Mouse (Mus musculus) adrenal gland, postnatal 14 days (tissue): ENCODE measurements around the gene Fndc7. TPM values are rescaled to one million over a fixed set of nuclear protein-coding genes. Genes with fewer than 3 reads are reported as not detected.

Experiments
- DNase-seq: peaks from one replicate; pipeline ENCODE4 v3.0.0; 2021; ENCODE audit warnings: mixed read lengths
- long read RNA-seq, 2 experiments: library from polyadenylated mRNA; stranded (forward); transcript quantifications; one replicate each; pipeline ENCODE4 v2.0.0; 2021
- total RNA-seq: library from RNA; stranded (reverse); gene quantifications from 2 replicates; pipeline ENCODE4 v1.2.3, GENCODE M21; 2021

Gene Fndc7
- 0.11 and 0.49 TPM in 2 replicates for total RNA-seq
- long read RNA-seq, experiment 1, result 0 reads
- long read RNA-seq, experiment 2, result 0 reads

DNA sequence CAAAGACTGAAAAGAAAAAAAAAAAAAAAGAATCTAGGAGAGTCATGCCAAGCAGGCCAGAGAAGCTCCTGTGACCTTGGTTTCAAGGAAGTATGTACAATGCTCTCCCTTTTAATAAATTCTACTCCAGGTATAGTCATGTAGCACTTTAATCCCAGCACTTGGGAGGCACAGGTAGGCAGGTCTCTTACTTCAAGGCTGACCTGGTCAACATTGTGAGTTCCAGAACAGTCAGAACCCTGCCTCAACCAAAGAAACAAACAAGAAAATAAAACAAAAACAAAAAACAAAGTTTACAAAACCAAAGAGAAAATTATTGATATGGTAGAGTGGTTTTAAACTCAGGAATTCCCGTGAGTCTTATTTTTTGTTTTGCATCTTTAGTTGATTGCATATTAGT, at the start of gene Fndc7:
TSS of gene Fndc7 (minus strand) at position 101 of the 400 bp plus-strand sequence.
- DNase-seq, result no peak

DNA sequence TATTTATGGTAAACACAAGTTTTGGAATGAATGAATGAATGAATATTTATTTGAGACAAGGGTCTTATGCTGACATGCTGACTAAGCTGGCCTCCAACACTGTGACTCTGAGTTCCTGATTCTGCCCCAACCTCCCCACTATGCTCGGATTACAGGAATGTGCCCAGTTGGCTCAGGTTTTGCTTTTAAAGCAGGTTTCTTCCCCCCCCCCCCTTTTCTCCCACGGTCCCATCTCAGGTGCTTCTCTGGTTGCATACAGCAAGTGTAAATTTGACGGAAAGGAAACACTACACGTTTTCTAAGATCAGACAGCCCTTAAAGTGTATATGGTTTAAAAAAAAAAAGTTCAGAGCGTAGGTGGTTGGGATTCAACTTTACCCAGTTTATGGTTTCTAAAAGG, 49.8 kb upstream of the Fndc7 start, which contains the start of gene Henmt1:
TSS of gene Henmt1 (plus strand) at position 301 of the 400 bp plus-strand sequence.
- no peak for DNase-seq

DNA sequence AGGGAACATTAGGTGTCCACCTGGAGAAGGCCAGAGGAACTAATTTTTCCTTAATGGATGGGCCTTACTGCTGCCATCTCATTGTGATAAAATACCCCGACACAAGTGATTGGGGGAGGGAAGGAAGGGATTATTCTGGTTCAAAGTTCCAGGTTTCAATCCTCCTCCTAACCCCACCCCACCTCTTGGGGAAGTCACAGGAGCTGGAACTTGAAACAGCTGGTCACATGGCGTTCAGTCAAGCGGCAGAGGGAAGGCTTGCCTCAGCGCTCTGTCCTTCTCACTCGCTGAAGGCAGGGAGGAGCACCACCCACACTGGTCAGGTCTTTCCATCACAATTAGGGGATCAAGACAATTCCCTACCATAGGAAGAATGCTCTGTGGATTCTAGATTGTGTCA, 48.9 kb upstream of the Fndc7 start:
- DNase-seq, result no peak

DNA sequence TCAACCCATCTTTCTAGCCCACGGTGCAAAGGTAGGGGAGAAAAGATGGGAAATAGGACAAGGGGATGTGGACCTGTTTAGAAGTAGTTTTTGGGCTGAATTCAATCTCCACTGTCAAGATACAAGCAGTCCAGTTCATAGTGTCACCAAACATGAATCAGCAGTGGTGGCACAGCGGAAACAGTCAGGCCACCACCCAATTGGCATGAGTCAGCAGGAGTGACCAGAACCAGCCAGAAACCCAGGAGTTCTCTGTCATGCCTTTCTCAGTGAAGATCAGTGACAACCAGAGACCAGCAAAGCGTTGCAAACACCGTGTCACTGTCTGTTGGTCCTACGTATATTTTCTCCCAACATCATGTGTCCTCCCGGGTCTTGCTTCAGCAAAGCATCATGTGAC, 43.7 kb upstream of the Fndc7 start:
- no peak for DNase-seq

DNA sequence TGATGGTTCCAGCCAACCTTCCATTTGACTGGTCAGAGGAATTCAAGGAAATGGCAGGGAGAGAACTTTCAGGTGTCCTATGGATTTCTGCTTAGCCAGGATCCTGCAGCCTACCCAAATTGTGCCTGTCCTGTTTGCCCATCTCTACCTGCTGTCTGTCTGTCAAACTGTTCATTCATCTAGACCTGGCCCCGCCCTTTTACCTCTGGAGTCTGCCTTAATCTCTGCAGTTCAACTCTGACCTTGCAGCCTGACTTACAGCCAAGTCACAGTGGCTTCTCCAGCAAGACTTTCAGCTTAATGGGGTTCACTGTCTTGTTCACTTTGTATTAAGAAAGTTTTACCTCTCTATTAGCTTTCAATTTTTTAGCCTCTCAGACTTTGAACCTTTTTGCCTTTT, 36.5 kb upstream of the Fndc7 start:
- DNase-seq, result no peak

DNA sequence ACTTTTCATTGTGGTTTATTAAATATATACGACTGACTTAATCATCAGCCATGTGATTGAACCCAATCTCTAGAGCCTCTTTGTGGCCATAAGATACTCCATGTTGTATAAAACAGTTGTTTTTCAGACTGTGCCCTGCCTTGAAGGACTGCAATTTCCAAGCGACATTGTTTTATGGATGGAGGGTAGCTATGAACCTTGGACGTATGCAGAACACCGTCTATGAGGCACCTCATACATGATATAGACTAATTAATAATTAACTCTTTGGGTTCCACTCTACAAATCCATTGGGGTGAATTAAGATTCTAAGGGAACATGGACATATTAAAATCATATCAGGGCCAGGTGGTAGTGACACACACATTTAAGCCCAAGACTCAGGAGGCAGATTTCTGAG, 35.9 kb upstream of the Fndc7 start:
- DNase-seq, result no peak

DNA sequence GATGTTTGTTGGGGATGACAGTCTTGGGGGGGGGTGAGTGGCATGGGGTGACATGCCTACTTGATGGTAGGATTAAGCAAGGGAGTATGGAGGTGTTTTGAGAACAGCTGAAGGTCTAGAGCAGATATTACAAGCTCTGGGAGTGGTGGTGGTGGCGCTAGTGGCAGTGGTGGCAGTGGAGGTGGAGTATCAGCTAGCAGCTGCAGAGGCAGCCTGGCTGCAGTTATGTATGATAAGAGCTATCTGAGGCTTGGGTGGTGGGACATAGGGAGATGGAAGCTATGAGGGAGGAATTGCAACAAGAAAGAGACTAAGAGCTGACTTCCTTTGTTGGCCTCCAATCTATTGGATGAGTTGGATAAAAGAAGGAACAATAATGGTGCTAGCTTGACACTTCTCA, 32.0 kb upstream of the Fndc7 start:
- no peak for DNase-seq

DNA sequence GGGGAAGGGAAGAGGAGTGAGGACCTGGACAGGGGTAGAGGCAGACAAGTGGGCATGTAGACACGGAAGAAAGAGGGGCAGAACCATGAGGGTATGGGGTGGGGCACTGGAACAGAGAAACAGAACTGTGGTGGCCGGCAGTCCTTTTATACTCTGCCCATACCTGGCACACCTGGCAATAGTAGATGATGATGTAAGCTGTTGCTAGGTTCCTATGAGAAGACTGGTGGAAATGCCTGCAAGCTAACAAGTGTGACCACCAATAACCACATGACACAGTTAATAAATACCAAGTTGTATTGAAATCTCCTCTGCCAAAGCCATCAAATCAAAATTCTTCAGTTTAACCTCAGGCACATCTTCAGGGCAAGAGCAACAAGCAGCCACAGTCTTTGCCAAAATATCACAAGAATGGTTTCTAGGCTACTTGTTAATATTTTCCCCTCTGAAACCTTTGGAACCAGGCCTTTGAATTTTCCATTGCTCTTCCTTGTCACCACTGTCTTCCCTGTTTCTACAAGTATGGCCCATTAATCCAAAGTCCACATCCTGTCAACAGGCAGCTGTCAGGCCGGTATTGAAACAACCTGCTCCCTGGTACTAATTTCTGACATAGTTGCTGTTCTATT, 30.7 kb upstream of the Fndc7 start:
- no peak for DNase-seq

DNA sequence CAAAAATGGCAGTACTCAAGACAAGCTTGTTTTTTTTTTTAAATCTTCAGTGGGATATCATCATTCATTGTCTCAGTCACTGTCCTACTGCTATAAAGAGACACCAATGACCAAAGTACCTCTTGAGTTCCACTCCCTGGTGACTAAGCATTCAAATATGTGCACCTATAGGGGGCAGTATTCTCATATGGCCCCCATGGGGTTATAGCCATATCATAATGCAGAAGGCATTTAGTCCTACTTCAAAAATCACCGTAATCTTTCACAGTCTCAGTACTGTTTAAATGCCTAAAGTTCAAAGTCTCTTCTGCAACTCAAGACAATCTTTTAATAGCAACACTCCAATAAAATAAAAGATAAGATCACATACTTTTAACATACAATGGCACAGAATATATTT, 29.0 kb upstream of the Fndc7 start:
- no peak for DNase-seq

DNA sequence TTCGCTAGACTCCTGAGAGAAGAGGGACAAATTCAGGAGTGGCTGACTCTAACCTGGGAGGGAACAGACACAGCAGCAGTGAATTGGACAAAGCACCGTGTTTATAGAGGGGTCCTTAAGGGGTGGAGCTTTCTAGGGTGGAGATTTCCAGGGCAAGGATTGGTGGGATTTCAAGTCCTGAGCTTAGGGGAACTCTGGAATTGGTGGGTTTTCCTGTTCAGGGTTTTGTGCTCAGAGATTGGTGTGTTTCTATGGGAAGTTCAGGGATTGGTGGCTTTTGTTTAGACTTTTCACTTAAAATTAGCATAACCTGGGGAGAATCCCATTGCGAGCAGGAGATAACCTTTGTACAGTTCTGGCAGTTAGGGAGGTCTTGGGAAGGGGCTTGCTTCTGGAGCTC, 28.2 kb upstream of the Fndc7 start:
- no peak for DNase-seq

DNA sequence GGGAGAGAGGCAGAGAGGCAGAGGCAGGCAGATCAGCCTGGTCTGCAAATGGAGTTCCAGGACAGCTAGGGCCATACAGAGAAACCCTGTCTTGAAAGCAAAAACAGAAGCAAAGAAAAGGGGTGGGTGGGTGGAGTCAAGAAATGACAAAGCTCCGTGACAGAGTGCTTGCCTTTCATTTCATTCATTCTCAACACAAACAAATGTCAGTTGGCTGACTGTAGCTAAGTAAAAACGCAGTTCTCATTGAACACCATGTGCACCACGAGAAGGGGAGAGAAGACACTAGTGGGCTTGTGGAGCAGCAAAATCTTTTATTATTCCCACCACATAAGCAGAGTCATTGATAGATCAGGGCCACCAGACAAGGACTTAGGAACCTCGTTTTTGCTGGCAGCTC, 27.0 kb upstream of the Fndc7 start:
- no peak for DNase-seq

DNA sequence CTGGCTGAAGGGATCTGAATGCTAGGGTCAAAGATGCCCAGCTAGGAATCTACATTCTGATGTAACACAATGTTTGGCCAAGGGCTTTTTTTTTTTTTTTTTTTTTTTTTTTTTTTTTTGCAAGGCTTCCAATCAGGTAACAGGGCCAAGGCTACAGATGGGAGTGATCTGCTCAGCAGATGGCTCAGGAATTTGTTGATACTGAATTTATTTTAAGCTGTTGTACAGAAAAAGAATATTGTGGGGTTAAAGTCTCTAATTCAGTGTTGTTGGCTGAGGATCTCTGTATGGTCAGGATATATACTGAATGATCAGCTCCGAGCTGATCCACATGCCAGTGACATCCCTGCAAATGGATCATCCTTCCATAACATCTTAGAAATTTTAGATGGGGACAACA, 26.2 kb upstream of the Fndc7 start:
- DNase-seq, result no peak

DNA sequence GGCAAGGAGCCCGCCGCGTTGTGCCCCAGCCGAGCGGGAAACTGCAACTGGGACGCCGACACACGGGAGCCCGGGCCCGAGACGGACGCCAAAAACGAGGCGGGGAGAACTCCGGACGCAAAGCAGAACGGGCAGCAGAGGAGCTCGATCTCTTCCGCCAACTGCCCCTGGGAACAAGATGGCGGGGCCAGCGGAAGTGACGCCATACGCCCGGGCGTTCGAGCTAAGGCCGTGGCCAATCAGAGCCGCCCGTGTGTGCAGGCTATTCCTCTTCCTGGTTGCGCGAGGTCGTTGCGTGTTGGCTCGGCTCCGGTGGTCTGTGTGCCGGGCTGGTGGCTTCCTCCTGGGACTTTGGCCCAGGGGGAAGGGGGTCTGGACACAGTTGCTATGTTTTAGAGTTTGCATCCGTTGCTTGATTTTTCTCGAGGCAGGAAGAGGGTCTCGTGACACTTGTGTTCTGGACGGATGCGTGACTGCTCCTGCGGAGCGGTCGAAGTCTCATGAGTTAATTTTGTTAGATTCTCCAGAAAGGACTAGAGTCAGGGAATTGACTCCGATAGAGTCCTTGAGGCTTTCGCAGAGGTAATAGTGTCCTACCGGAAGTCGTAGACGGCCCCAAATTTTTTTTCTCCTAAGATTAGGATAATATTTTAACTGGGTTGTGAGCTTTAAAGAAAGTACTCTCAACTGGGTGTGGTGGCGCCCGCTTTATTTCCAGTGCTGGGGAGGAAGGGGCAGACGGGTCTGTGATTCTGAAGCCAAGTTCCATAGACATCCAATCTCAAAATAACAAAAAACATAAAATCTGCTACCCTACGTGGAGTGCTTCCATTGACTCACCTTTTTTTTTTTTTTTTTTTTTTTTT, 22.0 kb upstream of the Fndc7 start, which contains the start of gene Prpf38b:
TSS of gene Prpf38b (minus strand) at position 180 of the 866 bp plus-strand sequence.
- DNase-seq, result peak; percentile 98

DNA sequence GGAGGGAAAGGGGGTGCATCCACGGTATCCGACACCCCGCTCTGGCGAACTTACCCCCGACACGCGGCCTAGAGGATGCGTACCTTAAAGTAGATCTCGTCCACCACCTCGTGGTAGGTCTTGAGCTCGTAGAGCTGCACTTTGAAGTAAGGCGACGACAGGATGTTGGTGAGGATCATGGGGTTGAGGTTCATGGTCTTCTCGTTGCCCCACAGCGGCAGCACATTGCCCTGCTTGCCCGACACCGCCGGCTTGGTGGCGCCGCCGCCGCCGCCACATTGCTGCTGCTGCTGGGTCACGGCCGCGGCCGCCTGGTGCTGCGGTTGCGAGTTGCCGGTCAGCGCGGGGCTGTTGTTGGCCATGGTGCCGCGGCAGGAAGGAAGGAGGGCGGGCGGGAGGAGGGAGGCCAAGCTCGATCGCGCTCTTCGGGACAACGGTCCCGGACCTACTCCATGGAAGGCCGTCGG, 21.3 kb upstream of the Fndc7 start:
- peak; percentile 81 for DNase-seq

DNA sequence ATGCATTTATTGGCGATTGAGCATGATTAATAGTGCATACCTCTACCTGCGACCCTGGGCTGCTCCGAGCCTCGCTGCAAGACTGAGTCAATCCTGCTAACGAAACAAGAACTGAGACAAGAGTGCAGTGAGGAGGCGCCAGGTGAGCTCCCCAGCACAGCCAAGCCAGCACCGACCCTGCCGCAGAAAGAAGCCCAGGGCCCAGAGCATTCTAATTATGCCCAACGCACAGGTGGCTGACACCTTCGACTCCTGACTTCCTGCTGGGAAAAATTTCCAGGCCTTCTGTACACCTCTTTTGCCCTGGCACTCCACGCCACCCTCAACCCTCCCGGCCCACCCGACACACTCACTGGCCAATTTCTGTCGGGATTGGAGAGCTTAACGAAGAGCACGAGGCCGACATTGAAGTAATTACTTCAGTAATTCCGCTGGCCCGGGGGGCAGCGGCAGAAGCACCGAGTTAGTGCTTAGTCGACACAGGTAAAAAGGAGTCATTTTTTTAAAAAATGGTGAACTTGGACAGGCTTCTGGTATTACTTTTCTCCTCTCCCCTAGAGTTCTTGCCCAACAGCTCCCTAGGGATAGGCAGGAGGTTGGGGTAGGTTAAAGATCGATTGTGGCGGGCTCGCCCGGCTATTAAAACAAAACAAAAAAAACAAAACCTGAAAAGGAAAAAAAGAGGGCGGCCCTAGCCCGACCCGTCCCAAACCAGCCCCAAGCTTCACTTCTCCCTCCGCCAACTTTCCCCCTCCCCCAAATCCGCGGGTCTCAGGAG, 20.7 kb upstream of the Fndc7 start:
- no peak for DNase-seq

DNA sequence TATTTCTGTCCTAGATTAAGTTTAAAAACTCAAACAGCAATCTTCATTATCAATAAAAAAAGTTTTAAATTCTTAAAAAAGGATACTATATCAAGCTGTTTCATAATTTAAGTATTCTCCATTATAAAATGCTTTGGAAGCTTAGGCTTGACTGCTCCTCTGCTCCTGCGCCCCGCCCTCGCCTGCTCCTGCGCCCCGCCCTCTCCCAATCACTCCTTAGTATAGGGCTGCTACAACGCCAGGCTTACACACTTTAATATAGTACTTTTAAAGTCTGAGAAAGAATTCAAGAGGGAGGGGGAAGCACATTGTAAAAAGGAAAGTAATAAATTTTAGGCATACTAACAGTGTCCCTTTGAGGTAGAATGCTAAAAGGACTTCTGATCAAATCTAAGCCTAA, 13.1 kb upstream of the Fndc7 start:
- DNase-seq, result no peak

DNA sequence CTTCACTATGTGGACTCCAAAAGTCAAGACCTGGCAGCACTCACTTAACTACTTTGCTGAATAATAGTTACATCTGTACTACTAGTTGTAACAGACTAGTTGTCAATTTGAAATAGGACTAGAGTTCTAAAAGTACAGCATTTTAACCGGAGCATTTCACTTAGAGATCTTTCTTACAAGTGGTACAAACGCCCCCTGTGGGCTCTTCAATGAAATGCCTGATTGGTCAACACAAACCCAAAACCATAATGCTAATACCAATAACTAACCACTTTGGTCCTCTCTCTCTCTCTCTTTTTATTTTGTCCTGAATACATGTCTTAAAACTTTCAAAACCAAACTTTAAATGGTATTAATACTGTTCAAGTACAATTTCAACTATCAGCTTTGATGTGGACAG, 12.2 kb upstream of the Fndc7 start:
- DNase-seq, result no peak

DNA sequence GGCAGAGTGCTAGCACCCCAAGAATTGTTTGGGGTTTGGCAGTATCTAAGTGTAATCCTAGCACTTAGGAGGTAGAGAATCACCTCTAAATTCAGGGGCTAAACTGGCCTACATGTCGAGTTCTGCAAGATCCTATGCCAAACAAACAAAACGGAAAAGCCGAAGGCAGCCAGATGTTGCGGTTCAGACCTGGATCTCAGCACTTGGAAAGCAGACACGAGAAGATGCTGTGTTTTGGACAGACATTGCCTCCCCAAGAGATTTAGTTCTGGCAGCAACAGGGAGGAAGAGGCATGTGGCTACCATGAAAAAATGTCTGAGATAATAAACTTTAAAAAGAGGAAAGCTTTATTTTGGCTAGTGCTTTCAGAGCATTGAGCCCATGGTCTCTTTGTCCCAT, 10.9 kb upstream of the Fndc7 start:
- no peak for DNase-seq

DNA sequence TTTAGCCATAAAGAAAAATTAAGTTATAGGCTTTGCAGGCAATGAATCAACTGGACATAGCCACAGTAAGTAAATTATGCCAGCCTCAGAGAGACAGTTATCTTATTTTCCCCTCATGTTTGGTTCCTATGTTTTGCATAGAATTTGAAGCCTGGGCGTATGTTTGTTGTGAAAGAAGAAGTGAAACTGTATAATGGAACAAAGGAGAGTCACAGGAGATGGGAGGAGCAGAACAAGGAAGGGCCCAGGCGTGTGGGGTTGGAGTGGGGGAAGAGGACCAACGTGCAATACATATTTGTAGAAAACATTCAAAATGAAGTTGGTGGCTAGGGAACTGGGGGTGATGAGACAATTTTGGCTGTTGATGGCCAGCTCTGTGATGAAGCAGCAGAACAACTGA, 10.3 kb upstream of the Fndc7 start:
- no peak for DNase-seq

DNA sequence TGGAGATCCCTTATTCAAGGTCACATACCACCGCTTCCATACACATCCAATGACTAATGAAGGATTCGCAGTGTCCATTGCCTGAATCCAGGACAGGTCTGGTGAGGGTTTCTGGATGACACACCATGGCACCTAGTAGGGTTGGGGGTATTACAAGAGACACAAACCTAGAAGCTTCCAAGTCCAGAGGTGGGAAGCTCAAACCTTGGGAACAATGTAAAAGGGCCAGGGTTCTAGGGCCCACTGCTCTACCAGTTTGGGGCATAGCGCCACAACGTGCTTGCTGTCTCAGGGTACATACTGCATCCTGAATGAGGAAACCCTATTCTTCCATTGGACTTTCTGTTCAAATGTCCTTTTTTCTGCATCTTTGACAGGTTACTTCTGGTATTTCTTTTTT, 8.8 kb upstream of the Fndc7 start:
- no peak for DNase-seq

DNA sequence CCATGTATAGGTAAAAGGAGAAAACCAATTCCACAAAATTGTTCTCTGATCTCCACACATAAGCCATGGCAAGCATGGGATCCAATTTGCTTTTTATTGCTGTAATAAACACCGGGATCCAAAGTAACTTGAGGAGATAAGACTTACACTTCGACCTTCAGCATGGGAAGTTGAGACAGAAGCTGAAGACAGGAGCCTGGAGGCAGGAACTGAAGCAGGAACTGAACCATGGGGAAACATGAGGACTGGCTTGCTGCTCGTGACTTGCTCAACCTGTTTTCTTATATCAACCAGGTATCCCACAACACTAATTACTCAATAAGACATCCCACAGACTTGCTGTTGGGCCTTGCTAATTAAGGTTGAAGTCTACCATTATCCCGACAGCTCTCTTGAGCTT, 3.1 kb upstream of the Fndc7 start:
- no peak for DNase-seq

DNA sequence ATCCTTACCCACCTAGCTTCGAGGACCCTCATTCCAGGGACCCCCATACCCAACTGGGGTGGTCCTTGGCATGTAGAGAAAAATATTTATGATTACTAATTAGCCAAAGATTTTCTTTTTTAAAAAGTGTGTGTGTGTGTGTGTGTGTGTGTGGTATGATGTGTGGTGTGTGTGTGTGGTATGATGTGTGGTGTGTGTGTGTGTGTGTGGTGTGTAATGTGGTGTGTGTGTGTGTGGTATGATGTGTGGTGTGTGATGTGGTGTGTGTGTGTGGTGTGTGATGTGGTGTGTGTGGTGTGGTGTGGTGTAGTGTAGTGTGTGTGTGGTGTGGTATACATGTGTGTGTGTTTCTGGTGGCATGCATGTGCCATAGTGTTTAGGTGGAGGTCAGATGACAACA, 2.3 kb upstream of the Fndc7 start:
- no peak for DNase-seq

DNA sequence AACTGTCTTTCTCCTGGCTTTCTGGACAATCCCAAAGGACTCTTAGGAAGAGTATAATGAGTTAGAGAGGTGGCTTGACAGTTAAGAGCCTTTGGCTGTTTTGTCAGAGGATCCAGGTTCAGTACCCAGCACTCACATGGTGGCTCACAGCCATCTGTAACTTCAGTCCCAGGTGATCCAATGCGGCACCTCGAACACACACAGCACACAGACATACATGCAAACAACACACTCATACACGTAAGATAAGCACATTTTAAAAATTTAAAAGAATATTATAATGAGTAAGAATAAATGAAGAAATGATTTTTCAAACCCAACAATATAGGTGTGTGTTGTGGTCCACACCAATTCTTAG, 2.2 kb downstream of the Fndc7 start:
- DNase-seq, result no peak
